Mouse (Mus musculus) NIH3T3 (cell line): ENCODE measurements around the gene Cisd3.
A peak's percentile ranks its signal among the peaks of the same experiment; 100 is the strongest.
"Not testable (repeated sequence)": the region's sequence is repeated elsewhere in the genome, so short reads cannot be mapped to it uniquely, and the experiment has no call there.

Source experiments
- DNase-seq: peaks from one replicate; pipeline ENCODE4 v3.0.0-alpha.2; 2012; ENCODE audit warnings: low read depth

Cisd3 gene

GRCm38 (mm10) chr11:97686322-97686908 is 789 bp downstream of the Cisd3 start:
- no peak for DNase-seq

GRCm38 (mm10) chr11:97687061-97687460 is 1.4 kb downstream of the Cisd3 start:
- no peak for DNase-seq

GRCm38 (mm10) chr11:97689861-97690260 is 4.2 kb downstream of the Cisd3 start:
- DNase-seq = peak; percentile 62

DNA sequence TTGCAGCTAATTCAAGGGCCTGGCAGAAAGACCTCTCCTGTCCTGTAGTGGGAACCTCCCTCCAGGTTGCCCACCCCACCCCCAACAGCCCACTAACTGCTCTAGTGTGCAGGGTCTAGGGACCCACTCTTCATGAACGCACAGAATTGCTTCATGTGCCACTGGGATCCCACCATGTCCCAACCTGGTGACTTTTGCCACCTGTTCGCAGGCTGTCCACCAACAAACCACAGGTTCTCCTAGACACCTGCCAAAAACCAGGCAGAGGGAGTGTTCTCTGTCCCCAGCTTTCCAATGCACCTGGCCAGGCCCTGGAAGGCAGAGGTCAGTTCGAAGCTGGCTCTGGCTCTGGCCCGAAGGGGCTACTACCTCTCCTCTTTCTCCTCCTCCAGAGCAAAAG is 8.8 kb downstream of the Cisd3 start:
- no peak for DNase-seq

DNA sequence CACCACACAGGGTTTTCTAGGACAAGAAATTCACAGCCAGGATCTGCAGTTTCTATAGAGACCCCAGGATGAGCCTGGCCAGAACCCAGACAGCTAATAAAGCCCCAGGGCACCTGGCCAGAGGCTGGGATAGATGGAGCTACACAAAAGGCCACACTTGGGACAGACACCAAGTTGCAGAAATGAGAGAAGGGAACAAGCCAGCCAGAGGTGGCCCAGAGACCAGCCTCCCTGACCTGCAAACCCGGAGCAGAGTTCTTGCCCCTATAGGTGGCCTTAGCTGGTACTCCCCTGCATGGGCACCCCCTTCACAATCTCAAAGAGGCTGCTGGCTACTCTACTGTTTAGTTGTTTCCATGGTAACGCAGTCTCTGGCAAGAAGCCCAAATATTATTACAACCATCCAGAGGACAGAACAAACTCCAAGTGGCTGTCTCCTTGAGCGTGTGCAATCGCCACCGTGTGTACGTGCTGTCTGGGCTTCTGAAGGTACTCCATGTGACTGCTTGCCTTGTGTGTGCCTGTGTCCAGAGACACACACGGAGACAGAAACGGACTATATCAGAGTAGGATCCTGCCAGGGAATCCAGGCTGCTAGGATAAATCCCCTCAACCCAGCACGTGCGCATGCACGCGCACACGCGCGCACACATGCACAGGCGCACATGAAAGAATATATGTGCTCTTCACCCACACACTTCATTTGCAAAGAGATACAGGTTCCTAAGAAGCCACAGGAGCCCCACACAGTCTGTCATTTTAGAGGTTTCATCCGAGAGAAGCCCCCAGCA is 9.5 kb downstream of the Cisd3 start:
- DNase-seq = peak; percentile 86

DNA sequence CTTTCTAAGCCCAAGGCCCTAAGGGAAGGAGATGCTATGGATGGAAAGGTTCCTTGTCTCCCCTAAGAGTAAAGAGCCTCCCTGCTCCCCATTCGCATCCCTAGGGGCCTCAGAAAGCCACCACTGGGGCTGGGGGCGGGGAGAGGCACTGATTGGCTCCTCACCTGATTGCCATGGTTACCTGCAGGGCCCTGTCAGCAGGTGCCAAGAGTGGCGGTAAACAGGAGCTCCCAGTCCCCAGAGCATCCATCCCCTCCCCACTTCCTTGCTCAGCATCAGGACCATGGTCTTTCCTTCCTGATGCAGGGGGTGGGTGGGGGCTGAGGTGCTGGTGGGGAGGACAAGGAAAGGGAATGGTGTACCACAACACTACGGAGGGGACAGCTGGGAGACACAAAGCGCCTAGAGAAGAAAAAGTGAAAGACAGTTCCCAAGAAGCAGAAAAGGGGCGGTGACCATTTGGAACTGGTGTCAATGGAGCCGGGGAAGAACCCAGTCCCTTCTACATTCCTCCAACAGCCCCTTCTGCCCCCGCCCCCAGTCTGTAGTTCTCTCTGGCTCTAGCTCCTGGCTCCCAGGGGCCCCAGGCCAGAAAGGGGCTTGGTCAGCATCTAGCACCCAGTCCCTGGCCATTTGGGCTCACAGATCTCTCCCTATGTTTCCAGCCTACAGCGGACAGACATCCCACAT is 10.2 kb downstream of the Cisd3 start:
- no peak for DNase-seq

DNA sequence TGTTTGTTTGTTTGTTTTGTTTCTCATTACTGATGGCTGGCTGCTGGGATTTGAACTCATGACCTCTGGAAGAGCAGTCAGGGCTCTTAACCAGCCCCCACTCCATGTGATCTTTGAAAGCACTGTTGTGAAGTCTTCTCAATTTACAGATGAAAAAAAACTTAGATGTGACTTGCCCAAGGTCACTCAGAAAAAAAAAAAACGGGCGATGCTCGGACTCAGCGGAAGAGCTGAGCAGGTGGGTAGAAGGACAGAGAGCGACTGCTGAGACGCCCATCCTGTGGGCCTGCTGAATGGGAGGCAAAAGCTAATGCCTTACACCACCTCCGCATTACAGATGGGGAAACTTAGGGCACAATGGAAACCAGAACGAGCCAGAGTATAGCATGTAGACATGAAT is 11.0 kb downstream of the Cisd3 start:
- DNase-seq = no peak

DNA sequence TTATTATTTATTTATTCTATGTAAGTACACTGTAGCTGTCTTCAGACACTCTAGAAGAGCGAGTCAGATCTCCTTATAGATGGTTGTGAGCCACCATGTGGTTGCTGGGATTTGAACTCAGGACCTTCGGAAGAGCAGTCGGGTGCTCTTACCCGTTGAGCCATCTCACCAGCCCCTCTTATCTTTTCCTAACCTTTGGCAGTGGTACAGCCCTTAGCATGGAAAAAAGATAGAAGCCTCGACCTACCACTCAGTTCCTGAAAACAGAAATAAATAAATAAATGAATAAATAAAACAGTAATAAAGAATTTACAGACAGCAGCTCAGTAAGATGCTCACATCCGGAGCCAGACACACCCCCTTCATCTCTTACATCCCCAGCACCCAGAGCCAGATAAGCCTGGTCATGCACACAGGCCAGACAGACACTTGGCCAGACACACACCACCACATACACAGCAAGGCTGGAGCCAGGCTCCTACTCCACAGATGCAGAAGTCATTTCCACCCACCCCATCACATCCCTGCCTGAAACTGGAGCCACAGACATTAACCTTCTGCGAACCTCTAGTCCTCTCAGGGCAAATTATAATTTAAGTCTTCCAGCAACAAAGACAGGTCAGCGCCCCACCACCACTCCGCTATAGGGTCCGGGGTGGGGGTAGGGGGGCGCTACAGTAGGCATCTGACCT is 11.7 kb downstream of the Cisd3 start:
- no peak for DNase-seq

- DNase-seq = peak; percentile 18
These were observed 12.4 kb downstream of the Cisd3 start for GRCm38 (mm10) chr11:97697891-97698529.

GRCm38 (mm10) chr11:97698741-97699611 is 13.3 kb downstream of the Cisd3 start:
- DNase-seq = peak; percentile 86

DNA sequence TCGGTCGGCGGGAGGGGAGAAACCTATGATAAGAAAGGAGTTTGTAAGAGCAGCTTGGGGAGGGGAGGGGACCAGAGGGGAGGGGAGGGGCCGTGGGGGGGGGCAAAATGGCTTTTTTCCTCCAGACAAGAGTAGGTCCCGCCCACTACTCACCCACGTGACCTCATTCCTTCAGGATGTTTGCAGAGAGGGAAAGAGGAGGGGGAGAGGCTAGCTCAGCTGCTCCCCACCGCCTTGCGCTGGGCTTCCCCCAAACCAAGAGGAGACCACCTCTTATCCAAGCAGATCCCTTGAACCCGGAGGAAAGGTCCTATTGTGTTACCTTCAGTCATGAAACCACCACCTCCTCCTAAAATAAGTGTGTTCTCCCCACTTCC is 14.0 kb downstream of the Cisd3 start:
- DNase-seq = peak; percentile 95

GRCm38 (mm10) chr11:97700003-97700745 is 14.5 kb downstream of the Cisd3 start, which contains the start of gene Pcgf2:
TSS of gene Pcgf2 (minus strand) at chr11:97700497.
- peak; percentile 97 for DNase-seq

DNA sequence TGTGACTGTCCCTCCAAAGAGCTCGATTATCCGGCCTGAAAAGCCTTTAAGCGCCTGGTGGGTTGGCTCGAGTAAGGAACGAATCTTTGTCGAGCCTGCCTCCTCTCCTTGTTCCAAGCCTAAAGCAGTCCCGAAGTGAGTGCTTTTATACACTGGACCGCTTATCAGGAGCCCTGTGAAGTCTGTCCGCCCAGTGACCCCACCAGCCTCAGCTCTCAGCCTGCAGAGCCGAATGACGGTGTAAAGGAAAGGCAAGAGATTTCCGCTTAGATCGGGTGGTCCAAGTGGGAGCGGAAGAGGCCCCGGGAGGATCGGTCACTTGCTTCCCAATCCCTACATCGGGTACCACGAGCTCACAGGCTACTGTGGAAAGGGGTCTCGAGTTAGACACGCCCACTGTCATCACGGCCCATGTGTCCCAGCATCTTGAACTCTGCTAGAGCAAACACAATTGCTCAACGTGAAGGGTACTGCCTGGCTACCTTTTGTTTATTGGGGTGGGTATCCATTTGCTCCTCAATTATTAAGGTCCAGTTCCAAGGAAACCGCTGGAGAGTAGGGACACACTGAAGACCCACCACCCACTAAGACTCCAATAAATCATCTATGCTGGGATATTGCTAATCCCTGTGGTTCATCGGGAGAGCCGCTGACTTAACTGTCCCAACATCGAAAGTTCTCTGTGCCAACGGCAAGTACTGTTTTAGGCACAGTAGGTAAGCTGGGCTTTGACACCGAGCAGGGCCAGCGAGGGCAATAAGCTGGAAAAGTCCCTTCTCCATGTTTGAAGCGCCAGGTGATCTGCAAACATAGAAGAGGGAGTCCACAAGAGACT is 15.3 kb downstream of the Cisd3 start:
- DNase-seq = peak; percentile 59

GRCm38 (mm10) chr11:97701581-97702392 is 16.2 kb downstream of the Cisd3 start:
- no peak for DNase-seq

DNA sequence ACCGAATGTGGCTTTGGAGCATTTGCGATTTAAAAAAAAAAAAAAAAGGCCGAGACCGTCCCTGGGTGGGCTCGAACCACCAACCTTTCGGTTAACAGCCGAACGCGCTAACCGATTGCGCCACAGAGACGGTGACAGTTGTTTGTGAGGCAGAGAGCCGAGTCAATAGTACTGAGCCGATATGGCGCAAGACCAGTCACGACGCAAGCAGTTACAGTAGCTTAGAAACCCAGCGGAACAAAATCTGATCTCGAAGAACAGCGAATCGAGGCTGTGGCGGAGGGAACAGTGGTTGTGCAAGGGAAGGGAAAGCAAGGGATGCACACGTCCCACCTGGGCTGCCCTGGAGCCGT is 16.7 kb downstream of the Cisd3 start:
- peak; percentile 95 for DNase-seq

- peak; percentile 100 for DNase-seq
These were observed 17.6 kb downstream of the Cisd3 start, which contains the start of gene Psmb3 for GRCm38 (mm10) chr11:97703039-97703826. TSS of gene Psmb3 (plus strand) at chr11:97703399.

DNA sequence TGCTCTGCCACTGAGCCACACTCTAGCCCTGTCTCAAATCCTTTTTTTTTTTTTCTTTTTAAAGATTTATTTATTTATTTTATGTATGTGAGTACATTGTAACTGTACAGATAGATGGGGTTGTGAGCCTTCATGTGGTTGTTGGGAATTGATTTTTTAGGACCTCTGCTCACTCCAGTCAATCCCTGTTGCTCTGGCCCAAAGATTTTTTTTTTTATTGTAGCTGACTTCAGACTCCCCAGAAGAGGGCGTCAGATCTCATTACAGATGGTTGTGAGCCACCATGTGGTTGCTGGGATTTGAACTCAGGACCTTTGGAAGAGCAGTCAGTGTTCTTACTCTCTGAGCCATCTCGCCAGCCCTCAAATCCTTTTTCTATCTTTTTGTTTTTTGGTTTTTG is 24.4 kb downstream of the Cisd3 start:
- not testable (repeated sequence) for DNase-seq
